Mouse (Mus musculus) stomach, embryonic 14.5 days (tissue): Measurements from ENCODE around the gene Aup1. TPM values are rescaled to one million over a fixed set of nuclear protein-coding genes. Genes with fewer than 3 reads are reported as not detected.

Experiments
- ATAC-seq: fragments of 200-750 bp; cut with Nextera tagmentation; 2 replicates; pipeline ENCODE4 v1.8.0; 2017; ENCODE audit warnings: low read depth, moderate TSS enrichment; ENCODE audit not compliant: insufficient number of reproducible peaks, insufficient read depth, low FRiP score
- H3K27ac ChIP-seq: fragments of 300-500 bp; sonication (generic); 2 replicates; pipeline ENCODE4 v1.5.1; 2014; ENCODE audit warnings: mild to moderate bottlenecking, low read length, moderate library complexity, mixed read lengths
- H3K27me3 ChIP-seq: fragments of 300-500 bp; sonication (generic); 2 replicates; pipeline ENCODE4 v1.6.1; 2014; ENCODE audit warnings: low read length, control low read depth, mixed read lengths; ENCODE audit not compliant: control insufficient read depth, insufficient read depth
- H3K36me3 ChIP-seq: fragments of 300-500 bp; sonication (generic); 2 replicates; pipeline ENCODE4 v1.6.1; 2014; ENCODE audit warnings: mild to moderate bottlenecking, control low read depth, low read length, moderate library complexity, mixed read lengths; ENCODE audit not compliant: control insufficient read depth, insufficient read depth
- H3K4me1 ChIP-seq: fragments of 300-500 bp; sonication (generic); 2 replicates; pipeline ENCODE4 v1.6.1; 2014; ENCODE audit warnings: low read length, control low read depth, mixed read lengths; ENCODE audit not compliant: control insufficient read depth, insufficient read depth
- H3K4me2 ChIP-seq: fragments of 300-500 bp; sonication (generic); replicated peaks from 2 replicates; pipeline ENCODE4 v1.6.1; 2014; ENCODE audit warnings: low read depth, low read length, control low read depth
- H3K4me3 ChIP-seq: fragments of 300-500 bp; sonication (generic); 2 replicates; pipeline ENCODE4 v1.5.1; 2014; ENCODE audit warnings: low read depth, low read length, control low read depth
- H3K9ac ChIP-seq: fragments of 300-500 bp; sonication (generic); replicated peaks from 2 replicates; pipeline ENCODE4 v1.6.1; 2014; ENCODE audit warnings: low read depth, mild to moderate bottlenecking, control low read depth, low read length, moderate library complexity, mixed read lengths
- H3K9me3 ChIP-seq: fragments of 300-500 bp; sonication (generic); 2 replicates; pipeline ENCODE4 v1.6.1; 2016; ENCODE audit warnings: low read depth, low read length, control low read depth; ENCODE audit not compliant: control insufficient read depth
- WGBS: fragments of 180-500 bp; shearing (Covaris S2); extraction: QIAGEN DNeasy Blood & Tissue Kit; methylation state at CpG from one replicate; pipeline ENCODE4 v1.1.7; 2014; 5-methylcytosine and 5-hydroxymethylcytosine counted together
- polyA plus RNA-seq: library from polyadenylated mRNA; unstranded; fragments of >200 nt; fragmentation: Nextera tagmentation; extraction: Ambion mirVana; gene quantifications from 2 replicates; pipeline ENCODE4 v1.2.1, GENCODE M21; 2014

The Aup1 gene
- polyA plus RNA-seq, 1 experiment from 2014 or later: 135 TPM

- H3K4me3 ChIP-seq: no peak overlapping the region
- H3K4me1 ChIP-seq: no peaks in the 10 kb centered on the region
- no peaks in the 10 kb centered on the region for H3K27me3 ChIP-seq
- ATAC-seq: no peak
- H3K4me2 ChIP-seq: no peak overlapping the region
- 90% methylated on average over 2 of the region's 2 CpGs for WGBS
- no peaks in the 10 kb centered on the region for H3K9me3 ChIP-seq
- no peak overlapping the region for H3K9ac ChIP-seq
- H3K27ac ChIP-seq: no peak overlapping the region
- no peaks in the 10 kb centered on the region for H3K36me3 ChIP-seq
Measured at GRCm38 (mm10) chr6:83023786-83024185, 30.5 kb upstream of the Aup1 start.

DNA sequence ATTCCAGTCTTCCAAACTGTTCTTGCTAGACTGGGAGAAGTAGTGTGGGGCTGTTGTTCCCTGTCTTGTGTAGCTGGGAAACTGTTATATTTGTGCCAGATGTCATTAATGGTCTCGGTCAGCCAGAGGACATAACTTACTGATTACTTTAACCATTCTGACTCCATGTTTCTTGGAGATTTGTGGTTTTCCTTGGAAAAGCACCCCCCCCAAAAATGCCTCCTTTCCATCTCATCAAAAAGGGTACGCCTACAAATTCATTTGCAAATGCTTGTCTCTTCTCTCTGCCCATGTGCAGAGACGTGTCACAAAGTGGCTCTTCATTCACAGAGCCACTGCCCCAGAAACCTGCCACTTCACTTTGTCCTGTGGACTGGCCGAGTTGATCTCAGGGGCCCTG, 29.9 kb upstream of the Aup1 start:
- no peak for ATAC-seq
- Histone ChIP-seq H3K4me2 (no peak overlapping the region), H3K4me1 (no peaks in the 10 kb centered on the region), H3K9ac (no peak overlapping the region), H3K9me3 (no peaks in the 10 kb centered on the region), H3K36me3 (no peaks in the 10 kb centered on the region), H3K27ac (no peak overlapping the region), H3K27me3 (no peaks in the 10 kb centered on the region), H3K4me3 (no peak overlapping the region)
- 63% methylated on average over 4 of the region's 4 CpGs for WGBS

GRCm38 (mm10) chr6:83025221-83025620, 29.1 kb upstream of the Aup1 start:
- Histone ChIP-seq H3K4me1 (no peaks in the 10 kb centered on the region), H3K4me3 (no peak overlapping the region), H3K27me3 (no peaks in the 10 kb centered on the region), H3K4me2 (no peak overlapping the region), H3K36me3 (no peaks in the 10 kb centered on the region), H3K9ac (no peak overlapping the region), H3K9me3 (no peaks in the 10 kb centered on the region), H3K27ac (no peak overlapping the region)
- no peak for ATAC-seq
- WGBS: 91% methylated on average over 4 of the region's 4 CpGs

GRCm38 (mm10) chr6:83027293-83027692, 27.0 kb upstream of the Aup1 start:
- H3K36me3 ChIP-seq: no peaks in the 10 kb centered on the region
- 86% methylated on average over 8 of the region's 8 CpGs for WGBS
- ATAC-seq: no peak
- no peaks in the 10 kb centered on the region for H3K4me1 ChIP-seq
- no peak overlapping the region for H3K9ac ChIP-seq
- no peaks in the 10 kb centered on the region for H3K27me3 ChIP-seq
- H3K27ac ChIP-seq: no peak overlapping the region
- no peak overlapping the region for H3K4me2 ChIP-seq
- H3K4me3 ChIP-seq: no peak overlapping the region
- H3K9me3 ChIP-seq: no peaks in the 10 kb centered on the region

GRCm38 (mm10) chr6:83027706-83028105, 26.6 kb upstream of the Aup1 start:
- no peak overlapping the region for H3K4me3 ChIP-seq
- no peaks in the 10 kb centered on the region for H3K4me1 ChIP-seq
- H3K36me3 ChIP-seq: no peaks in the 10 kb centered on the region
- H3K27me3 ChIP-seq: no peaks in the 10 kb centered on the region
- H3K4me2 ChIP-seq: no peak overlapping the region
- ATAC-seq: no peak
- 36% methylated on average over 8 of the region's 9 CpGs for WGBS
- H3K9me3 ChIP-seq: no peaks in the 10 kb centered on the region
- no peak overlapping the region for H3K9ac ChIP-seq
- no peak overlapping the region for H3K27ac ChIP-seq

DNA sequence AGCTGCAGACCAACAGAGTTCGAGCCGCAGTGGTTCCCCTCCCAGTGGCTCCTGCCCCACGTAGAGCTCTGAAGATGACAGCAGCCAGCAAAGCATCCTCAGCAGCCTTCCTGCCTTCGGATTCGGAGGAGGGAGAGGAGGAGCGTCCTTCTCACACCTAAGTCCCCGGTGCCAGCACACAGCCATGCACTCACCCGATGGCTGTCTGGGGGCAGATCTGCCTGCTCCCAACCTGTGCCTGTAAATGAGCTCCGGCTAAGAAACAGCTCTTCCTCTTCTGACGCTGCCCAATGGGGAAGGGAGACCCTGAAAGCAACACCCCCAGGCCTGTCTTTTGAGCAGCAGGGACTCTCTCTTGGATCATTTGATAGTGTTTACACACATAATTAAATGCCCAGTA, 24.5 kb upstream of the Aup1 start:
- H3K4me2 ChIP-seq: no peak overlapping the region
- H3K36me3 ChIP-seq: no peaks in the 10 kb centered on the region
- no peaks in the 10 kb centered on the region for H3K9me3 ChIP-seq
- no peak overlapping the region for H3K27ac ChIP-seq
- 42% methylated on average over 10 of the region's 10 CpGs for WGBS
- ATAC-seq: no peak
- H3K9ac ChIP-seq: no peak overlapping the region
- no peak overlapping the region for H3K4me3 ChIP-seq
- no peaks in the 10 kb centered on the region; the same call in 1 of the 2 replicates for H3K4me1 ChIP-seq
- H3K27me3 ChIP-seq: no peaks in the 10 kb centered on the region

DNA sequence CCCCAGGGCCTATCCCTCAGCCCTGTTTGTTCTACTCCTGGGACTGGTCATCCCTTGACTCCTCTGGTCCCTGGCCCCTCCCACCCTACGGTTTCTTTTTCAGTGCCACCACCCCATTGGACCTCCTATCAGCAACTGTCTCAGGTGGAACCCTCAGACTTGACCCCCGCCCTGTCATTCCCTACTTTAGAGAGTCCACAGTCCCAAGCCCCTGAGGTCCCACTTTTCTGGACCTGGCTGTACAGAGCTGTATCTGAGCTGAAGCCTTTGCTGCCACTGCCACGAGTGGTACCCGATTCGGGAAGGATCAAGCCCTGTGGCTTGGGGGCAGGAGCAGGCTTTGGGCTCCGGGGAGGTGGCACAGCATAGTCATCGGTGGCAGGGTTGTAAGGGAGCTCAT, 23.2 kb upstream of the Aup1 start:
- WGBS: 68% methylated on average over 7 of the region's 7 CpGs
- ATAC-seq: no peak

DNA sequence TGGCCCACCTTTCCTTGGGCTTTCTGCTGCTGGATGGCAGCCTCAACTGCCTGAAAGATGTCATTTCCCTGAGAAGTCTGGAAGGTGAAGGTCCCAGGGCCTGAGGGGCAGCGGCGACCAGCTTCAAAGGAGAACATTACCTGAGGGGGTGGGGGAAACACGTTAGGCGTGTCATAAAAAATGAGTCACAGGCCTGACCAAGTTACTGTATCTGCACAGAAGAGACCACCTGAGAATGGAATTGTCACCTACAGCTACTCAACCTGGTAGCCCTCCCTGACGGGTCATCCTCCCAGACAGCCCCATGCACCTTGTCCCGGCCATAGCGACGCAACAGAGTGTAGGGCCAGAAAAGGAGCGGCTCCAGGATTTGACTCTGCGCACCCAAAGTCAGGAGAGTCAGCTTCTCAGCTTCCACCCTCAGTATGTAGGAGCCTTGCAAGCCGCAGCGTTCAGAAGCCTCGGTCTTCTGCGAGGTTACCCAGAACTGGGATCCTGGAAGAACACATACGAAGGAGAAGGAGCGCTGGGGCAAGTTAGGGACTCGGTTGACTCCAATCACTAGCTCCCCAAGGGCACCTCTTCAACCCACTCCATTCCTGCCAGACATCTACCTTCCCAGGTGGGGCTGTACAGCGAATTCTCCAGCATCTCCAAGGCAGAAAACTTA, 22.3 kb upstream of the Aup1 start:
- H3K4me3 ChIP-seq: peak overlapping the region; percentile 67
- ATAC-seq: no peak
- WGBS: 36% methylated on average over 18 of the region's 18 CpGs
- H3K9ac ChIP-seq: peak overlapping the region; percentile 53; the same call in 1 of the 2 replicates
- no peaks in the 10 kb centered on the region for H3K27me3 ChIP-seq
- no peak overlapping the region for H3K27ac ChIP-seq
- no peaks in the 10 kb centered on the region for H3K36me3 ChIP-seq
- peak overlapping the region; percentile 90 for H3K4me2 ChIP-seq
- peaks cover 10% of the 10 kb centered on the region; the same call in 1 of the 2 replicates for H3K4me1 ChIP-seq
- H3K9me3 ChIP-seq: no peaks in the 10 kb centered on the region

More for the DNA sequence above, 23.2 kb upstream of the Aup1 start:
- H3K4me3 ChIP-seq: no peak overlapping the region
- H3K4me1 ChIP-seq: peaks cover 9% of the 10 kb centered on the region; the same call in 1 of the 2 replicates
- H3K27ac ChIP-seq: no peak overlapping the region
- no peaks in the 10 kb centered on the region for H3K27me3 ChIP-seq
- H3K4me2 ChIP-seq: no peak overlapping the region
- no peaks in the 10 kb centered on the region for H3K36me3 ChIP-seq
- H3K9me3 ChIP-seq: no peaks in the 10 kb centered on the region
- H3K9ac ChIP-seq: no peak overlapping the region

- Histone ChIP-seq H3K27ac (0 out of 2 replicates have a peak overlapping the region, but pooled peaks have one; percentile 48), H3K4me2 (peak overlapping the region; percentile 90), H3K9ac (peak overlapping the region; percentile 53), H3K4me3 (peak overlapping the region; percentile 67), H3K9me3 (no peaks in the 10 kb centered on the region), H3K4me1 (peaks cover 10% of the 10 kb centered on the region; the same call in 1 of the 2 replicates), H3K27me3 (no peaks in the 10 kb centered on the region), H3K36me3 (no peaks in the 10 kb centered on the region)
- under 1% methylated on average over 31 of the region's 31 CpGs for WGBS
- ATAC-seq: peak; percentile 24; the same call in 1 of the 2 replicates
Measured at GRCm38 (mm10) chr6:83032769-83033191, 21.5 kb upstream of the Aup1 start.
